Mouse (Mus musculus) C2C12 (cell line): ENCODE data around the gene Lsm7.

Experiments used
- CTCF ChIP-seq: IDR thresholded peaks from one replicate; pipeline ENCODE4 v1.5.1; 2011; ENCODE audit not compliant: control insufficient read depth, insufficient read depth, insufficient read length
- MYOG ChIP-seq: IDR thresholded peaks from one replicate; pipeline ENCODE4 v1.6.1; 2011; ENCODE audit not compliant: control insufficient read depth, insufficient read length; ENCODE audit errors: extremely low read depth
- USF1 ChIP-seq: IDR thresholded peaks from one replicate; pipeline ENCODE4 v1.6.1; 2011; ENCODE audit warnings: low read depth, mild to moderate bottlenecking, control low read depth, moderate library complexity

- TF ChIP-seq MYOG (no peak), CTCF (no peak), USF1 (no peak)
Observed at GRCm38 (mm10) chr10:80870993-80871392, 16.0 kb upstream of the Lsm7 start.
